Mouse (Mus musculus) cortical plate, adult 2 months (tissue): Measurements from ENCODE around the gene Esyt1. TPM values are rescaled to one million over a fixed set of nuclear protein-coding genes. Genes with fewer than 3 reads are reported as not detected.

ENCODE experiments used
- H3K27ac ChIP-seq: fragments of 200-500 bp; 2 replicates; pipeline ENCODE4 v1.5.1; 2012; ENCODE audit warnings: low read length, control low read depth, inconsistent platforms; ENCODE audit not compliant: insufficient read depth
- H3K4me1 ChIP-seq: fragments of 200-500 bp; 2 replicates; pipeline ENCODE4 v1.6.1; 2011; ENCODE audit warnings: low read length; ENCODE audit not compliant: control insufficient read depth, insufficient read depth
- H3K4me3 ChIP-seq: fragments of 200-500 bp; 2 replicates; pipeline ENCODE4 v1.5.1; 2011; ENCODE audit warnings: mild to moderate bottlenecking, low read length, control low read depth; ENCODE audit not compliant: insufficient read depth
- CTCF ChIP-seq: fragments of 200-500 bp; IDR thresholded peaks from 2 replicates; pipeline ENCODE4 v1.5.1; 2011; ENCODE audit warnings: mild to moderate bottlenecking, control low read depth, low read length; ENCODE audit not compliant: insufficient read depth; ENCODE audit errors: extremely low read depth
- POLR2A ChIP-seq: fragments of 200-500 bp; IDR thresholded peaks from 2 replicates; pipeline ENCODE4 v1.6.1; 2011; ENCODE audit warnings: mild to moderate bottlenecking, low read length, control low read depth; ENCODE audit not compliant: insufficient read depth; ENCODE audit errors: extremely low read depth
- polyA plus RNA-seq: library from polyadenylated mRNA; depleted of rRNA; stranded (reverse); fragments of >200 nt; gene quantifications from 2 replicates; pipeline ENCODE4 v1.2.3, GENCODE M21; 2012

Esyt1 gene
- polyA plus RNA-seq, 1 experiment = 12.0 TPM

DNA sequence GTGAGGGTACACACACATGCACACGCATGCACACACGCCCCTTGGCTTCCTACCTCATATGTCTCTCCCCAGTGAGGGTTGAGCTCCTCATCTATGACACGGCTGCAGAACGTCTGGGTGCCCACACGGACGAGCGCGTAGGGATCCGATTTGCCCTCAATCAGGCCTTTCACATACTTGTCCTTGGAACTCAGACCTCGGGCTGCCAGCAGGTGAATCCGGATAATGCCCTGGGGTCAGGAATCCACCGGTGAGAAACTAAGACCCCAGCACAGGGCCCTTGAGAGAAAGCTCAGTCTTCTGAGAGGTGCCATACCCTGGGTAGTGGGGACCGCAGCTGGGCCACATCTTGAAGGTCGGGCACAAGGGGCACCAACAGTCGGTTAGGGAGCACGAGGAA, 5.1 kb downstream of the Esyt1 start:
- no peak overlapping the region for H3K27ac ChIP-seq
- no peaks in the 10 kb centered on the region for H3K4me1 ChIP-seq
- TF ChIP-seq POLR2A = no peak
- no peak for TF ChIP-seq CTCF
- no peak overlapping the region for H3K4me3 ChIP-seq

DNA sequence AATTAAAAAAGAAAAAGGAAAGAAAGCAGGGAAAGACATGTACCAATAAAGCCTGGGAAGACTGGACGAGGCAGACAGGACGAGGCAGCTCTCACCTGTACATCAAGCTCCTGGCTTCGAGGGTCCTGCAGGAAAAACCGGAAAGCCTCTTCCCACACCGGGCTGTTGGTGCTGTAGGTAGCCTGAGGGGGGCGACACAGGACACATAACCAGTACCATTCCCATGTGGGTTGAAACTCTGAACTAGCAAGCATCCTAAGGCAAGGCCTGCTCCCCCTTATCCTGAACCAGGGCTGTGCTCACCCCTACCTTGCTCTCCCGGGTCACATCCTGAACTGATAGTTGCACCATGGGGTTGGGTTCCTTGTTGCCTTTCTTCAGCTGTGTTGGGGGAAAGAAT, 6.8 kb downstream of the Esyt1 start:
- Histone ChIP-seq H3K4me1 (no peaks in the 10 kb centered on the region), H3K4me3 (no peak overlapping the region), H3K27ac (no peak overlapping the region)
- TF ChIP-seq CTCF (peak; percentile 67), POLR2A (no peak)

DNA sequence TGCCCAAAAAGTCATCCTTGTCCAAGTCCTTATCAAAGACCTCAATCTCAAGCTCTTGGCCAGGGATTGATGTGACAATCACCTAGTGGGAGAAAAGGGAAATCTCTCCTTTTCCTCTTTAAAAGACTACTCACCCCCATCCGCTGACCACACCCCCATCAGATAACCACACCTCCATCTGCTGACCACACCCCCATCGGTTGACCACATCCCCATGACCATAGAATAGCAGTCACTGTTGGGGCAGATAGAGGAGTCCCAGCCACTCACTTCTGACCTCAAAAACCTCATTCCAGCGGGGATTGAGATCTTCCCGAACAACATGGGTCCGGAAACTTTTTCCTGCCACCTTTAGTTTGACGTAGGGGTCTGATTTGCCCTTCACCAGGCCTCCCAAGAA, 9.0 kb downstream of the Esyt1 start:
- Histone ChIP-seq H3K4me3 (no peak overlapping the region), H3K27ac (no peak overlapping the region), H3K4me1 (no peaks in the 10 kb centered on the region)
- no peak for TF ChIP-seq POLR2A
- TF ChIP-seq CTCF = no peak

DNA sequence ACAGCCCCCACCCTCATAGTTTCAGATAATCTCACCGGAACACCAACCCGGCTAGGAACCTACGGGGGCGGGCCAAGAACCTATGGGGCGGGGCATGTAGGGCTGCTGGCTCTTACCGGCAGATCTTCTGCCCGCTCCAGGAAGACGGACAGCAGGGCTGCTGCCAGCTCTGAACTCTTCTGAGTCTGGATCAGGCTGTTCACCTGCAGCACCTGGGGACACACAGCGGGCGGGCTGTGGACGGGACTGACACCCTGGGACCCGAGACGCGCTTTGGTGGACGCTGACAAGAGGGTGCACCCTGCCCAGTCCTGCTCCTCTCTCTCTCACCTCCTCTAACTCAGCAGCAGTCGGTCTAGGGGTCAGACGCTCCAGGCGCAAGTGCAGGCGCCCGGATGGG, 9.6 kb downstream of the Esyt1 start:
- no peak overlapping the region for H3K27ac ChIP-seq
- no peak overlapping the region for H3K4me3 ChIP-seq
- TF ChIP-seq CTCF (no peak), POLR2A (no peak)
- H3K4me1 ChIP-seq = no peaks in the 10 kb centered on the region

DNA sequence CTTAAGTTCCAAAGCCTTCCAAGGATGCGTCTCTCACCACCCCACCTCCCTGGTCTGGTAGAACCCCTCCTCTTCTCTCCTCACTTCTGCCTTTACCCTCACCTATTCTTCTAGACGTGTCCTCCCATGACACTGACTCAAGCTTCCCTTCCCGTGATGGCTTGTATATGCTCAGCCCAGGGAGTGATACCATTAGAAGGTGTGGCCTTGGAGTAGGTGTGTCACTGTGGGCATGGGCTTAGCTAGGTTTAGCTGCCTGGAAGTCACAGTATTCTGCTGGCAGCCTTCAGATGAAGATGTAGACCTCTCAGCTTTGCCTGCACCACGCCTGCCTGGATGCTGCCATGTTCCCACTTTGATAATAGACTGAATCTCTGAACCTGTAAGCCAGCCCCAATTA, 10.6 kb downstream of the Esyt1 start:
- Histone ChIP-seq H3K27ac (no peak overlapping the region), H3K4me1 (no peaks in the 10 kb centered on the region), H3K4me3 (no peak overlapping the region)
- no peak for TF ChIP-seq POLR2A
- TF ChIP-seq CTCF = no peak

GRCm38 (mm10) chr10:128511761-128512160, 13.9 kb downstream of the Esyt1 start:
- TF ChIP-seq POLR2A (no peak), CTCF (no peak)
- Histone ChIP-seq H3K27ac (no peak overlapping the region), H3K4me1 (no peaks in the 10 kb centered on the region), H3K4me3 (no peak overlapping the region)

GRCm38 (mm10) chr10:128511189-128511588, 14.5 kb downstream of the Esyt1 start:
- H3K27ac ChIP-seq = no peak overlapping the region
- no peak for TF ChIP-seq CTCF
- no peak for TF ChIP-seq POLR2A
- no peaks in the 10 kb centered on the region for H3K4me1 ChIP-seq
- no peak overlapping the region for H3K4me3 ChIP-seq

DNA sequence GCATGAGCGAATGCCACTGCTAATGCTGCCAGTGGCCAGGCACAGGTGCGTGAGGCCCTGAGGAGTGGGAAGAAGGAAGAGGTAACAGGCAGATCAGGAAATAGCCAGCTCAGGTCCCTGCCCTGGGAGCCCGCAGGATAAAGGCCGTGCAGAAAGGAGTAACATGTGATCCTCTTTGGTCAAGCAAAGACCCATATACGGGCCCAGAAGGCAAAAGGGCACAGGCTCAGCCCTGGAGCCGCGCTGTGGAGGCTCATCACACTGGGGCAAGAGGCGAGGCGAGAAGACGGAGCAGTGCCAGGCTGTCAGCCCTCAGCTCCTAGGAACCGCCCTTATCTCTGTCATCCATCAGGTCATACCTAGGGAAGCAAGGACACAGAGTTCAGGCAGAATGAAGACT, 15.4 kb downstream of the Esyt1 start:
- Histone ChIP-seq H3K27ac (no peak overlapping the region), H3K4me1 (no peaks in the 10 kb centered on the region), H3K4me3 (no peak overlapping the region)
- TF ChIP-seq POLR2A = no peak
- no peak for TF ChIP-seq CTCF

GRCm38 (mm10) chr10:128509831-128510230, 15.8 kb downstream of the Esyt1 start:
- no peaks in the 10 kb centered on the region for H3K4me1 ChIP-seq
- no peak overlapping the region for H3K4me3 ChIP-seq
- no peak overlapping the region for H3K27ac ChIP-seq
- no peak for TF ChIP-seq POLR2A

DNA sequence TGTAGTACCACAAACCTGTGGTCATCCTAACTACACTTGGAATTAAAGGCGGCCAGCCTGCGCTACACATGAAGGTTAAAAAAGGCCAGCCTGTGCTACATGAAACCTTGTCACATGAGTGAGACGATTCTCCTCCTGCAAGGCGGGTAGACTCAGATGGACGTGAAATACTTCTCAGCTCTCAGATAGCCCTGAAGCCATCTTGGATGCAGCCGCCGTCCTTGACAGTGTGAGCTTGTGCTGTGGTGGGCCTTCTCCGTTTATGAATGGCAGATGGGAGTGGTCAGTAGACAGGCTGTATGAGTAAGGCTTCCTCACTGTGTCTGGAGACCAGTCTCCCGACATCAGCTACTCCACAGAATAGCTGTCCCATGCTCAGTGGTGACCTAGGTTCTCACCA, 16.5 kb downstream of the Esyt1 start:
- no peak overlapping the region for H3K27ac ChIP-seq
- 0 out of 2 replicates have a peak, but pooled peaks cover under 1% of the 10 kb centered on the region for H3K4me1 ChIP-seq
- TF ChIP-seq POLR2A (no peak), CTCF (no peak)
- no peak overlapping the region for H3K4me3 ChIP-seq

DNA sequence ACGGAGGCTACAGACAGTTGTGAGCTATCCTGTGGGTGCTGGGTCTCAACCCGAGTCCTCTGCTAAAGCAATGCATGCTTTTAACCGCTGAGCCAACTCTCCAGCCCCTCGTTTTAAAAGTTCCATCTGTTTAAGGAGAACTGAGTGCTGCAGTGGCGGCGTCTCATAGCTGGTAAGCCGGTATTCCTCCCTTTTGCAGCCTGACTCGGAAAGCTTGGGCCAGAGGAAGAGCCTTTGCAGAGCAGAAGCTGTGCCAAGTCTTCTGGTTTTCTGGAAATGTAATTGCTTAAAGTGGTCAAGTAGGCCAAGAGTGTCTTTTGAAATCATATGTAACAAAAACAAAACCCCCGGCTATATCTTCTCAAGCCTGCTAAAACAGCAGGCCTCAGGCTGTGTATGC, 17.4 kb downstream of the Esyt1 start:
- Histone ChIP-seq H3K4me1 (peaks cover 1% of the 10 kb centered on the region; the same call in 1 of the 2 replicates), H3K4me3 (no peak overlapping the region), H3K27ac (no peak overlapping the region)
- TF ChIP-seq POLR2A = no peak
- no peak for TF ChIP-seq CTCF
